Comparison of ENCODE assay signal across 15 mouse cellular contexts in the genomic region with DNA sequence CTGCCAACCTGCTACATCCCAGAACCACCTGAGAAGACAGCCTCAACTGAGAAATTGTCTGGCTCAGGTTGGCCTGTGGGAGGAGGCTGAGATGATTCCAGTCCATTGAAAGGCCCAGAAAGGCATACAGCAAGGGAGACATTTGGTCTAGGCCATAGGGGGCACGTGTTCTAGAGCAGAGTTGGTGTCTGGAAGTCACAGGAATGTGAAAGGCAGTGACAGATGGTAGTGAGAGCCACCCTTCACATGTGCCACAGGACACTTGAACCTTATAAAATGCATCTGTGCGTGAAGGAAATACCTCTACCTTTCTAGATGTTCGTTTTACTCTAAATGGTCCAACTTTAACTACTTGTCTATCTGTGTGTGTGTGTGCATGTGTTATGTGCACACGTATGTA.
"Had no signal": no experiment of that assay in that cellular context is flagged by ENCODE, and none has a peak within 500 bp of the region (broad histone marks: within the 10 kb centered on the region; RNA-seq: fewer than 3 reads in every experiment).

No protein-coding gene starts in this region.

- H3K27ac ChIP-seq: neural tube, embryonic 15.5 days; stomach, embryonic 15.5 days; stomach, postnatal 0 days had no signal

- H3K4me1 ChIP-seq: neural tube, embryonic 15.5 days; stomach, embryonic 15.5 days had no signal

- DNase-seq: retina, postnatal 1 day; right cerebral cortex, adult 18-20 months; right cerebral cortex, postnatal 14 days; right cerebral cortex, postnatal 25 days; right cerebral cortex, postnatal 4 days; spleen, adult 18-20 months; thymus, adult 18-20 months; thymus, adult 2 months; thymus, postnatal 14 days; thymus, postnatal 25 days; thymus, postnatal 36 days; thymus, postnatal 4 days had no signal

- H3K4me3 ChIP-seq: neural tube, embryonic 15.5 days; stomach, embryonic 15.5 days had no signal

- H3K27me3 ChIP-seq: neural tube, embryonic 15.5 days; stomach, embryonic 15.5 days had no signal

- H3K36me3 ChIP-seq: neural tube, embryonic 15.5 days; stomach, embryonic 15.5 days had no signal

- H3K9ac ChIP-seq: neural tube, embryonic 15.5 days; stomach, embryonic 15.5 days had no signal

- H3K9me3 ChIP-seq: neural tube, embryonic 15.5 days; stomach, embryonic 15.5 days had no signal

- H3K4me2 ChIP-seq: neural tube, embryonic 15.5 days; stomach, embryonic 15.5 days had no signal
